Comparison of ENCODE assay signal across 21 mouse cellular contexts in the genomic region with DNA sequence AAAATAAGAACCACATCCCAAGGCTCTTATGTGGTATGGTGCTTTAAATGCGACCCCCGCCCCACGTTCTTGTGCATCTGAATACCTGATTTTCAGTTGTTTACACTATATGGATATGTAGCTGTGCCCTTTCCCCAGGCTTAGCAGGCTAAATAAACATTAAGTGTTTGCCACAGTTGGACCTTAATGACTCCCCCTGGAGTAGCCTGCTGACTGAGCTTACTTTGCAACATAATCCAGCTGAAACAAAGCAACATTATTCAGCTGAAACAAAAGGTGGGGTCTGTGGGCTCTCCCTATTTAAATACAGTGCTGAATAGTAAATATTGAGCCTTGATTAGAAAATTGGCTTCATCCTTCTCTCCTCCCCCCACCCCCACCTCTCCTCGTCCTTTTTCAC.
DNase-seq lines count a peak whose midpoint lies in the region; ATAC-seq lines count a peak whose summit lies in the region.
"Had no signal": no experiment of that assay in that cellular context is flagged by ENCODE, and none has a peak within 500 bp of the region (broad histone marks: within the 10 kb centered on the region; RNA-seq: fewer than 3 reads in every experiment).

No protein-coding gene starts in this region.

- H3K4me2 ChIP-seq in embryonic facial prominence, embryonic 11.5 days (ENCODE audit: low read depth, low read length): no peak overlapping the region
- H3K4me2 ChIP-seq in midbrain, embryonic 16.5 days (ENCODE audit: low read length): no peak overlapping the region
- H3K4me2 ChIP-seq: embryonic facial prominence, embryonic 13.5 days; liver, embryonic 11.5 days; lung, embryonic 15.5 days had no signal

- no peak overlapping the region for H3K9ac ChIP-seq in embryonic facial prominence, embryonic 11.5 days (replicated peaks; ENCODE audit: low read length)
- no peak overlapping the region for H3K9ac ChIP-seq in midbrain, embryonic 16.5 days (ENCODE audit: low read depth, low read length)
- H3K9ac ChIP-seq: embryonic facial prominence, embryonic 13.5 days; lung, embryonic 15.5 days had no signal

- no peak overlapping the region for H3K27ac ChIP-seq in embryonic facial prominence, embryonic 11.5 days (replicated peaks; ENCODE audit: low read depth, low read length)
- H3K27ac ChIP-seq in embryonic facial prominence, embryonic 10.5 days (replicated peaks): no peak overlapping the region
- no peak overlapping the region for H3K27ac ChIP-seq in midbrain, embryonic 16.5 days (ENCODE audit: low read length)
- H3K27ac ChIP-seq: embryonic facial prominence, embryonic 13.5 days; heart, adult 2 months; lung, embryonic 15.5 days had no signal

- DNase-seq in embryonic facial prominence, embryonic 11.5 days (ENCODE audit: low spot score): peak; percentile 6
- no peak for DNase-seq in embryonic facial prominence, embryonic 10.5 days (ENCODE audit: low spot score)
- DNase-seq in ES-CJ7 (ENCODE audit: low read depth, low spot score): peak; percentile 62
- peak; percentile 10 for DNase-seq in forelimb bud, embryonic 11.5 days (ENCODE audit: low read depth, low spot score)
- no peak for DNase-seq in lung, postnatal 36 days
- DNase-seq in cerebellum, postnatal 25 days: no peak
- DNase-seq: adrenal gland, adult 8-10 months; cerebellum, adult 9-11 months; heart, adult 2 months; kidney, adult 9 months; kidney, postnatal 4 days; layer of hippocampus, postnatal 36 days; left cerebral cortex, postnatal 4 days; right cerebral cortex, adult 18-20 months; thymus, postnatal 14 days had no signal

- no peaks in the 10 kb centered on the region for H3K9me3 ChIP-seq in embryonic facial prominence, embryonic 11.5 days (replicated peaks; ENCODE audit: control insufficient read depth, low read length)
- H3K9me3 ChIP-seq in embryonic facial prominence, embryonic 10.5 days: no peaks in the 10 kb centered on the region
- no peaks in the 10 kb centered on the region for H3K9me3 ChIP-seq in midbrain, embryonic 16.5 days (replicated peaks; ENCODE audit: control insufficient read depth, low read length, poor library complexity, severe bottlenecking)
- H3K9me3 ChIP-seq: embryonic facial prominence, embryonic 13.5 days; lung, embryonic 15.5 days; megakaryocyte, embryonic 14.5 days had no signal

- WGBS in embryonic facial prominence, embryonic 11.5 days: 8% methylated on average over 4 of the region's 4 CpGs
- WGBS in embryonic facial prominence, embryonic 10.5 days: 11% methylated on average over 4 of the region's 4 CpGs
- 12% methylated on average over 4 of the region's 4 CpGs for WGBS in midbrain, embryonic 16.5 days

- no peaks in the 10 kb centered on the region for H3K36me3 ChIP-seq in embryonic facial prominence, embryonic 11.5 days (replicated peaks; ENCODE audit: control insufficient read depth, insufficient read depth, low read depth, low read length)
- no peaks in the 10 kb centered on the region for H3K36me3 ChIP-seq in embryonic facial prominence, embryonic 10.5 days (replicated peaks)
- no peaks in the 10 kb centered on the region for H3K36me3 ChIP-seq in midbrain, embryonic 16.5 days (ENCODE audit: control insufficient read depth, insufficient read depth, low read length)
- H3K36me3 ChIP-seq: embryonic facial prominence, embryonic 13.5 days; lung, embryonic 15.5 days had no signal

- no peak overlapping the region for H3K4me3 ChIP-seq in embryonic facial prominence, embryonic 11.5 days (ENCODE audit: low read depth, low read length)
- H3K4me3 ChIP-seq in embryonic facial prominence, embryonic 10.5 days: no peak overlapping the region
- no peak overlapping the region for H3K4me3 ChIP-seq in midbrain, embryonic 16.5 days (ENCODE audit: low read depth, low read length)
- H3K4me3 ChIP-seq: embryonic facial prominence, embryonic 13.5 days; heart, adult 2 months; lung, embryonic 15.5 days; megakaryocyte, embryonic 14.5 days had no signal

- no peaks in the 10 kb centered on the region for H3K27me3 ChIP-seq in embryonic facial prominence, embryonic 11.5 days (ENCODE audit: control insufficient read depth, insufficient read depth, low read length)
- no peaks in the 10 kb centered on the region for H3K27me3 ChIP-seq in embryonic facial prominence, embryonic 10.5 days (replicated peaks; ENCODE audit: low read depth, poor library complexity, severe bottlenecking)
- no peaks in the 10 kb centered on the region for H3K27me3 ChIP-seq in midbrain, embryonic 16.5 days (ENCODE audit: control insufficient read depth, insufficient read depth, low read depth, low read length)
- H3K27me3 ChIP-seq: embryonic facial prominence, embryonic 13.5 days; lung, embryonic 15.5 days; megakaryocyte, embryonic 14.5 days had no signal

- ATAC-seq in embryonic facial prominence, embryonic 11.5 days (replicated peaks; ENCODE audit: insufficient number of reproducible peaks, low FRiP score, low TSS enrichment, low read depth): no peak
- ATAC-seq in midbrain, embryonic 16.5 days: 0 out of 2 replicates have a peak, but pooled peaks have one; percentile 14
- ATAC-seq in CD4-positive, CD25-positive, alpha-beta regulatory T cell, adult 4 months: no peak

- H3K4me1 ChIP-seq in embryonic facial prominence, embryonic 11.5 days (ENCODE audit: control insufficient read depth, insufficient read depth, low read length): no peaks in the 10 kb centered on the region
- H3K4me1 ChIP-seq in embryonic facial prominence, embryonic 10.5 days: no peaks in the 10 kb centered on the region
- no peaks in the 10 kb centered on the region; the same call in 1 of the 2 replicates for H3K4me1 ChIP-seq in midbrain, embryonic 16.5 days (ENCODE audit: control insufficient read depth, insufficient read depth, low read length)
- H3K4me1 ChIP-seq: embryonic facial prominence, embryonic 13.5 days; lung, embryonic 15.5 days; megakaryocyte, embryonic 14.5 days had no signal

Comparison
In these comparisons a context has a peak if more than half of its experiments do, and no peak if none do; other contexts are left out.
1. DNase-seq: peak in embryonic facial prominence, embryonic 11.5 days (single experiment), ES-CJ7 (single experiment) and forelimb bud, embryonic 11.5 days (single experiment); none in embryonic facial prominence, embryonic 10.5 days (single experiment), lung, postnatal 36 days (single experiment) and cerebellum, postnatal 25 days (0 of 2).